Comparison of ENCODE assay signal across 12 mouse cellular contexts in the genomic region with DNA sequence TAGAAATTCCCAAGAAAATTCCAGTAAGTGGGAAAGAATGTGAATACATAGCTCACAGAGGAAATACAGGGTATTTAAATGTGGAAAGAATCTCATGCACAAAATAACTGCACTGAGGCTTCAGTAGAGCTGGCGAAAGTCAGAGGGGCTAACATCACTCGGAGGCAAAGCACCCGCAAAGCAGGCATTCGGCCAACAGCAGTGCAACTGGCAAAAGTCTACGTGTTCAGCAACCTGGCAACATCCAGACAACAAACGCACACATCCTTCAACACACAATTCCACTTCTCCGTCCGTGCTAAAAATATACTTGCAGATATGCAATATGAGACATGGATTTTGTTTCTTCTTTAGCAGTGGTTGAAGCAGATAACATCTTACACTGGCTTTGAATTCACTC. TPM values are rescaled to one million over a fixed set of nuclear protein-coding genes. Genes with fewer than 3 reads are reported as not detected.
DNase-seq lines count a peak whose midpoint lies in the region; ATAC-seq and TF ChIP-seq lines count a peak whose summit lies in the region.
"Had no signal": no experiment of that assay in that cellular context is flagged by ENCODE, and none has a peak within 500 bp of the region (broad histone marks: within the 10 kb centered on the region; RNA-seq: fewer than 3 reads in every experiment).

No protein-coding gene starts in this region.

- TF ChIP-seq CTCF in lung, embryonic 14.5 days (IDR thresholded peaks at IDR 0.05; ENCODE audit: low read depth): no peak
- no peak for TF ChIP-seq CTCF in lung, adult 2 months (IDR thresholded peaks at IDR 0.05; ENCODE audit: insufficient read depth, low read length)

- no peaks in the 10 kb centered on the region for H3K27me3 ChIP-seq in lung, embryonic 14.5 days (ENCODE audit: insufficient read depth, low read length)
- H3K27me3 ChIP-seq in heart, embryonic 16.5 days (ENCODE audit: control insufficient read depth, insufficient read depth, low read length): no peaks in the 10 kb centered on the region
- no peaks in the 10 kb centered on the region for H3K27me3 ChIP-seq in stomach, embryonic 15.5 days (replicated peaks)
- no peaks in the 10 kb centered on the region for H3K27me3 ChIP-seq in midbrain, embryonic 11.5 days (ENCODE audit: control insufficient read depth, insufficient read depth, low read length)
- H3K27me3 ChIP-seq: forebrain, embryonic 12.5 days had no signal

- H3K9me3 ChIP-seq in lung, embryonic 14.5 days (ENCODE audit: low read depth, low read length): no peaks in the 10 kb centered on the region
- H3K9me3 ChIP-seq in heart, embryonic 16.5 days (replicated peaks; ENCODE audit: control insufficient read depth, low read length): peaks cover 4% of the 10 kb centered on the region; the same call in 1 of the 2 replicates
- no peaks in the 10 kb centered on the region for H3K9me3 ChIP-seq in stomach, embryonic 15.5 days
- no peaks in the 10 kb centered on the region for H3K9me3 ChIP-seq in midbrain, embryonic 11.5 days (ENCODE audit: control insufficient read depth, low read length)
- H3K9me3 ChIP-seq: forebrain, embryonic 12.5 days had no signal

- no peak for ATAC-seq in lung, embryonic 14.5 days (ENCODE audit: insufficient read depth)
- peak; percentile 46 for ATAC-seq in heart, embryonic 16.5 days (replicated peaks; ENCODE audit: extremely low read depth, insufficient read depth, low FRiP score)
- ATAC-seq in stomach, embryonic 15.5 days (ENCODE audit: insufficient read depth, low FRiP score, low read depth): no peak
- no peak for ATAC-seq in midbrain, embryonic 11.5 days (ENCODE audit: low FRiP score)

- no peak overlapping the region for H3K9ac ChIP-seq in lung, embryonic 14.5 days
- peak overlapping the region; percentile 21; the same call in 1 of the 2 replicates for H3K9ac ChIP-seq in heart, embryonic 16.5 days (ENCODE audit: low read length)
- no peak overlapping the region for H3K9ac ChIP-seq in stomach, embryonic 15.5 days
- no peak overlapping the region for H3K9ac ChIP-seq in midbrain, embryonic 11.5 days (ENCODE audit: low read length)
- H3K9ac ChIP-seq: forebrain, embryonic 12.5 days had no signal

- peak overlapping the region; percentile 60; the same call in 1 of the 2 replicates for H3K27ac ChIP-seq in lung, embryonic 14.5 days (ENCODE audit: low read depth)
- H3K27ac ChIP-seq in heart, embryonic 16.5 days (ENCODE audit: low read length): peak overlapping the region; percentile 87
- peak overlapping the region; percentile 0; the same call in 1 of the 2 replicates for H3K27ac ChIP-seq in stomach, embryonic 15.5 days
- H3K27ac ChIP-seq in midbrain, embryonic 11.5 days (ENCODE audit: low read depth, low read length): no peak overlapping the region
- H3K27ac ChIP-seq: forebrain, embryonic 12.5 days had no signal

- no peak for TF ChIP-seq POLR2A in lung, adult 2 months (IDR thresholded peaks at IDR 0.05; ENCODE audit: borderline replicate concordance, extremely low read depth, low read depth, low read length)

- 39% methylated on average over 8 of the region's 8 CpGs for WGBS in lung, embryonic 14.5 days
- WGBS in lung, adult 2 months: 21% methylated on average over 8 of the region's 8 CpGs
- WGBS in heart, embryonic 16.5 days: 23% methylated on average over 8 of the region's 8 CpGs
- 60% methylated on average over 8 of the region's 8 CpGs for WGBS in stomach, embryonic 15.5 days
- WGBS in midbrain, embryonic 11.5 days: 92% methylated on average over 8 of the region's 8 CpGs

- no peak overlapping the region for H3K4me3 ChIP-seq in lung, embryonic 14.5 days (ENCODE audit: low read depth, low read length)
- no peak overlapping the region for H3K4me3 ChIP-seq in lung, adult 2 months (replicated peaks; ENCODE audit: extremely low read depth, low read depth, low read length)
- H3K4me3 ChIP-seq in heart, embryonic 16.5 days (ENCODE audit: low read length): no peak overlapping the region
- no peak overlapping the region for H3K4me3 ChIP-seq in stomach, embryonic 15.5 days (replicated peaks)
- no peak overlapping the region for H3K4me3 ChIP-seq in midbrain, embryonic 11.5 days (ENCODE audit: low read depth, low read length)
- H3K4me3 ChIP-seq: forebrain, embryonic 12.5 days had no signal

- H3K4me1 ChIP-seq in lung, embryonic 14.5 days (ENCODE audit: insufficient read depth): peaks cover 24% of the 10 kb centered on the region
- H3K4me1 ChIP-seq in lung, adult 2 months (ENCODE audit: control insufficient read depth, insufficient read depth, low read length): peaks cover 29% of the 10 kb centered on the region
- peaks cover 45% of the 10 kb centered on the region for H3K4me1 ChIP-seq in heart, embryonic 16.5 days (ENCODE audit: control insufficient read depth, insufficient read depth, low read length)
- peaks cover 16% of the 10 kb centered on the region for H3K4me1 ChIP-seq in stomach, embryonic 15.5 days
- no peaks in the 10 kb centered on the region for H3K4me1 ChIP-seq in midbrain, embryonic 11.5 days (ENCODE audit: control insufficient read depth, insufficient read depth, low read length)

- H3K36me3 ChIP-seq in lung, embryonic 14.5 days (ENCODE audit: insufficient read depth): no peaks in the 10 kb centered on the region
- H3K36me3 ChIP-seq in heart, embryonic 16.5 days (ENCODE audit: control insufficient read depth, insufficient read depth): 0 out of 2 replicates have a peak, but pooled peaks cover 3% of the 10 kb centered on the region
- H3K36me3 ChIP-seq in stomach, embryonic 15.5 days: no peaks in the 10 kb centered on the region
- no peaks in the 10 kb centered on the region for H3K36me3 ChIP-seq in midbrain, embryonic 11.5 days (ENCODE audit: control insufficient read depth, insufficient read depth, low read length)
- H3K36me3 ChIP-seq: forebrain, embryonic 12.5 days had no signal

- DNase-seq in cerebellum, postnatal 10 days: peak; percentile 53 to 61
- DNase-seq in cerebellum, adult 9-11 months: no peak
- DNase-seq in lung, embryonic 14.5 days: peak; percentile 63
- no peak for DNase-seq in lung, adult 2 months
- no peak for DNase-seq in frontal cortex, postnatal 14 days (ENCODE audit: low spot score in 2 of 2)
- DNase-seq in midbrain, embryonic 11.5 days (ENCODE audit: low spot score, missing footprints): no peak
- DNase-seq: B cell, adult 2 months; kidney, adult 18-20 months; thymus, postnatal 4 days had no signal

- H3K4me2 ChIP-seq in lung, embryonic 14.5 days: no peak overlapping the region
- peak overlapping the region; percentile 45 for H3K4me2 ChIP-seq in heart, embryonic 16.5 days (ENCODE audit: low read depth, low read length)
- no peak overlapping the region for H3K4me2 ChIP-seq in stomach, embryonic 15.5 days
- no peak overlapping the region for H3K4me2 ChIP-seq in midbrain, embryonic 11.5 days
- H3K4me2 ChIP-seq: forebrain, embryonic 12.5 days had no signal

RNA-seq across cellular contexts. Expression of a gene that starts 14.9 kb away (rescaled TPM):
- 22.0 and 25.1 TPM in 2 replicates for polyA plus RNA-seq in lung, embryonic 14.5 days (2014; fragmentation: Nextera tagmentation; extraction: Ambion mirVana)
- 35.4 and 79.1 TPM in 2 replicates for polyA plus RNA-seq in lung, adult 2 months (2012; rRNA removed)
- 16.3 and 17.3 TPM in 2 replicates for polyA plus RNA-seq in heart, embryonic 16.5 days (2015; fragmentation: Nextera tagmentation; extraction: Ambion mirVana)
- 19.1 and 19.4 TPM in 2 replicates for polyA plus RNA-seq in stomach, embryonic 15.5 days (2015; fragmentation: Nextera tagmentation; extraction: Ambion mirVana)
- polyA plus RNA-seq in midbrain, embryonic 11.5 days (2014; fragmentation: Nextera tagmentation; extraction: Ambion mirVana): 10.1 and 11.4 TPM in 2 replicates

RNA-seq across cellular contexts. Expression of a gene that starts 56.5 kb away (rescaled TPM):
- 17.0 and 25.2 TPM in 2 replicates for polyA plus RNA-seq in lung, embryonic 14.5 days (2014; fragmentation: Nextera tagmentation; extraction: Ambion mirVana)
- polyA plus RNA-seq in lung, adult 2 months (2012; rRNA removed): 93.7 and 100 TPM in 2 replicates
- 38.5 and 44.9 TPM in 2 replicates for polyA plus RNA-seq in heart, embryonic 16.5 days (2015; fragmentation: Nextera tagmentation; extraction: Ambion mirVana)
- 70.2 and 72.0 TPM in 2 replicates for polyA plus RNA-seq in stomach, embryonic 15.5 days (2015; fragmentation: Nextera tagmentation; extraction: Ambion mirVana)
- polyA plus RNA-seq in midbrain, embryonic 11.5 days (2014; fragmentation: Nextera tagmentation; extraction: Ambion mirVana): 8.7 and 9.8 TPM in 2 replicates

Comparison
In these comparisons a context has a peak if more than half of its experiments do, and no peak if none do; other contexts are left out.
1. DNase-seq: peak in cerebellum, postnatal 10 days (2 of 2) and lung, embryonic 14.5 days (single experiment); none in cerebellum, adult 9-11 months (single experiment), lung, adult 2 months (single experiment), frontal cortex, postnatal 14 days (0 of 2) and midbrain, embryonic 11.5 days (single experiment).